Mouse (Mus musculus): Measurements from ENCODE around the gene Ankrd26. TPM values are rescaled to one million over a fixed set of nuclear protein-coding genes. Genes with fewer than 3 reads are reported as not detected.
"Not testable (repeated sequence)": the region's sequence is repeated elsewhere in the genome, so short reads cannot be mapped to it uniquely, and the experiment has no call there.

Gene Ankrd26
- polyA plus RNA-seq, 1 experiment from 2014 or later = 17.1 TPM

DNA sequence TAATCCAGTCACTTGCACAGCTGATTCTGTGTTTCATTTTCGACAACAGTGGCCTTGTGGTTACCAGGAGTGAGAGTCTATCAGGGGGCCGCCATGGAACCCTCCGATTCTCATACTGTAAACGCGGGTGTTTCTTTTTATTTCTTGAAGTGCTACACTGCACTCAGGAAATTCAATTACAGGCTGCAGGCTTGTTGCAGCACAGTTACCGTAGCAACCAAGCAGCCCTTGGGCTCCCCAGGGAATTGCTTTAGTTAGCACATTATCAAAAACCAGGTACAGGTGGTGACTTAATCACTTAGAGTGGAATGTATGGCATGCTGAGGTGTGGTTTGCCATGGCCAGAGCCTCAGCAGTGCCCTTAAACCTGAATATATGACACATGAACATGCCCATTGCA is 12.3 kb upstream of the Ankrd26 start:
- H3K27ac ChIP-seq = no peak overlapping the region
- H3K4me1 ChIP-seq = no peaks in the 10 kb centered on the region
- H3K36me3 ChIP-seq = no peaks in the 10 kb centered on the region
- no peaks in the 10 kb centered on the region for H3K27me3 ChIP-seq
- no peak overlapping the region for H3K4me3 ChIP-seq
- no peak overlapping the region for H3K4me2 ChIP-seq (replicated peaks)
- 61% methylated on average over 6 of the region's 6 CpGs for WGBS
- H3K9me3 ChIP-seq = no peaks in the 10 kb centered on the region
- ATAC-seq (ENCODE audit: insufficient number of reproducible peaks, insufficient read depth, low FRiP score, low TSS enrichment) = no peak
- H3K9ac ChIP-seq = no peak overlapping the region

DNA sequence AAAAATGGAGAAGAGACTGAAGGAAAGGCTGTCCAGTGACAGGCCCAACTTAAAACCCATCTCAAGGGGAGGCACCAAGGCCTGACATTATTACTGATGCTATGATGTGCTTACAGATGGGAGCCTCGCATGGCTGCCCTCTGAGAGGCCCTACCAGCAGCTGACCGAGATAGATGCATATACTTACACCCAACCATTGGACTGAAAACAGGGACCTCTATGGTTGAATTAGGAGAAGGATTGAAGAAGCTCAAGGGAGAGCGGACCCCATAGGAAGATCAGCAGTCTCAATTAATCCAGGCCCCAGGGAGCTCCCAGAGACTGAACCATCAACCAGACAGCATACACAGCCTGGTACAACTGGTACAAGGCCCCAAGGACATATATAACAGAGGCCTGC is 5.8 kb upstream of the Ankrd26 start:
- H3K9ac ChIP-seq = no peak overlapping the region
- H3K27me3 ChIP-seq = no peaks in the 10 kb centered on the region
- H3K27ac ChIP-seq = no peak overlapping the region
- H3K9me3 ChIP-seq = no peaks in the 10 kb centered on the region
- no peak for ATAC-seq (ENCODE audit: insufficient number of reproducible peaks, insufficient read depth, low FRiP score, low TSS enrichment)
- WGBS = 93% methylated on average over 3 of the region's 3 CpGs
- 0 out of 2 replicates have a peak, but pooled peaks cover 5% of the 10 kb centered on the region for H3K4me1 ChIP-seq
- no peak overlapping the region for H3K4me3 ChIP-seq
- no peak overlapping the region for H3K4me2 ChIP-seq (replicated peaks)
- no peaks in the 10 kb centered on the region for H3K36me3 ChIP-seq

DNA sequence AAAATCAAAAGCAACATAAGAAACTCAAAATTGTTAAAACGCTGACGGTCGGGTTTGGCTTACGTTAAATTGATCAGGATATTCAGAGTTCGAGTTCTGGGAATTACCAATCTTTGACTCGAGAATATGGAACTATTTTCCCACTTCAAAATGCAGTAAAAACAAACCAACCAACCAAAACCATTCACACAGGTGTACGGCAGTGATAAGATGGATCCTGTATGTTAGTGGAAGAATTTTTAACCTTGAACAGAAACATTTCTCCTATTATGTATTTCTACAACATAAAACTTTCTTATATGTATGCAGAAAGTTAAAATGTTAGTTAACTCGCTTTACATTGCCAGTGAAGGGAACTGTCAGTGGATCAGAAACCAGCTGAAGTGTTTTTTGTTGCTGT is 801 bp downstream of the Ankrd26 start:
- peak overlapping the region; percentile 74 for H3K4me2 ChIP-seq (replicated peaks)
- no peaks in the 10 kb centered on the region for H3K27me3 ChIP-seq
- H3K4me1 ChIP-seq = 0 out of 2 replicates have a peak, but pooled peaks cover 14% of the 10 kb centered on the region
- no peak for ATAC-seq (ENCODE audit: insufficient number of reproducible peaks, insufficient read depth, low FRiP score, low TSS enrichment)
- H3K9me3 ChIP-seq = no peaks in the 10 kb centered on the region
- H3K4me3 ChIP-seq = peak overlapping the region; percentile 59
- peak overlapping the region; percentile 77 for H3K9ac ChIP-seq
- 81% methylated on average over 8 of the region's 8 CpGs for WGBS
- H3K27ac ChIP-seq = no peak overlapping the region
- H3K36me3 ChIP-seq = peaks cover 27% of the 10 kb centered on the region

DNA sequence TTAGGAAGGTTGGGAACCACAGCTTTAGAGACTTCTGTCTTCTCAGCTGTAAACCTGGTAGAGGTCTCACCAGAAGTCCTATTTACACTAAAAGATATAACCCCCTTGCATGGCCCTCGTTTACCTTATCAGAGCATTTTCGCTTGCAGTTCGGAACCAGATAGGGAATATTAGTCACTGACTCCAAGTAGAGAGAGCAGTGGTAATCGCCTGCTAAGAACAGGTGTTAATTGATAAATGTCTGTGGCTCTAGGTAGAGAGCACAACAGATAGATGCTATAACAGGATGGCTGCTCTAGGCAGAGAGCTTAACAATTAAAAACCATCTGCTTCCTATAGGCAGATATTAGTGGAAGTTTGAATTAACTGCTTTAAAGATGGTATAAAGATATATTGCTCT is 23.4 kb downstream of the Ankrd26 start:
- H3K9me3 ChIP-seq = no peaks in the 10 kb centered on the region
- H3K4me3 ChIP-seq = no peak overlapping the region
- H3K9ac ChIP-seq = no peak overlapping the region
- H3K4me1 ChIP-seq = no peaks in the 10 kb centered on the region
- H3K27ac ChIP-seq = no peak overlapping the region
- no peaks in the 10 kb centered on the region for H3K27me3 ChIP-seq
- ATAC-seq (ENCODE audit: insufficient number of reproducible peaks, insufficient read depth, low FRiP score, low TSS enrichment) = no peak
- H3K4me2 ChIP-seq (replicated peaks) = no peak overlapping the region
- peaks cover 56% of the 10 kb centered on the region for H3K36me3 ChIP-seq
- 94% methylated on average over 4 of the region's 4 CpGs for WGBS

DNA sequence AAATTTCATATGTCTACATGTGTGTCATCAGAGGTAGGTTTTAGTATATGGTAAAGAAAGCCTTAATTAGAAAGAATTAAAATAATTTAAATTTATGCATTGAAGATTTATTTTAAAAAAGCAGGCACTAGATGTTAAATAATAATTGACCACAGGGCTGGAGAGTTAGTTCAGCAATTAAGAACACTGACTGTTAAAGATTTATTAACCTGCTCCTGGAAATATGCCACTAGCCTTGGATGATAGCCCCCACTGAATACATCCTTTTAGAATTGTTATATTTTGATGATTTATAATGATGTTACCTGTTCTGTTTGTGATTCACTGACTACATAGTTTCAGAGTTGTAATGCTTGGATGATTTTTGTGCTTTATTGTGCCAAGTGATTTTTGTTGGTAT is 24.8 kb downstream of the Ankrd26 start:
- H3K27me3 ChIP-seq; H3K4me2 ChIP-seq (replicated peaks); H3K9me3 ChIP-seq; H3K9ac ChIP-seq; ATAC-seq (ENCODE audit: insufficient number of reproducible peaks, insufficient read depth, low FRiP score, low TSS enrichment); H3K4me3 ChIP-seq; H3K27ac ChIP-seq; H3K4me1 ChIP-seq: not testable (repeated sequence)
- peaks cover 50% of the 10 kb centered on the region for H3K36me3 ChIP-seq

DNA sequence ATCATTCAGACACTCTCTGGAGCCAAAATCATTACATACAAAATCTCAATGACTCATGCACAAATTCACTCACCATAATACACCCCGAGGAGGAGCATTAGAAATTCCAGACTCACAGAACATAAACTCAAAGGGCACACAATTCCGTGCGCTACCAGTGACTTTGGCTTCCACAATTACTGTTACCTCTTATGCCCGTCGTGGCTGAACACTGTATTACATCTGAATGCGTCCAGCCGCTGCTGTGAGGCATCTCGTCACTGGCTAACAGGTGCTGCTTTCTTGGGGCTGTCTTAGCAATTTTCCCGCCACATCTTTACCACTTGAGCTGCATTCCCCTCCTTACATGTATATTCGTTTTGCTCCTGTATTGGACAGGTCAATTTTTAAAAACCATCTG is 26.7 kb downstream of the Ankrd26 start:
- no peak overlapping the region for H3K27ac ChIP-seq
- 88% methylated on average over 10 of the region's 10 CpGs for WGBS
- ATAC-seq (ENCODE audit: insufficient number of reproducible peaks, insufficient read depth, low FRiP score, low TSS enrichment) = no peak
- no peak overlapping the region for H3K4me2 ChIP-seq (replicated peaks)
- no peaks in the 10 kb centered on the region for H3K9me3 ChIP-seq
- H3K4me3 ChIP-seq = no peak overlapping the region
- no peaks in the 10 kb centered on the region for H3K27me3 ChIP-seq
- no peaks in the 10 kb centered on the region for H3K4me1 ChIP-seq
- no peak overlapping the region for H3K9ac ChIP-seq
- peaks cover 58% of the 10 kb centered on the region for H3K36me3 ChIP-seq

DNA sequence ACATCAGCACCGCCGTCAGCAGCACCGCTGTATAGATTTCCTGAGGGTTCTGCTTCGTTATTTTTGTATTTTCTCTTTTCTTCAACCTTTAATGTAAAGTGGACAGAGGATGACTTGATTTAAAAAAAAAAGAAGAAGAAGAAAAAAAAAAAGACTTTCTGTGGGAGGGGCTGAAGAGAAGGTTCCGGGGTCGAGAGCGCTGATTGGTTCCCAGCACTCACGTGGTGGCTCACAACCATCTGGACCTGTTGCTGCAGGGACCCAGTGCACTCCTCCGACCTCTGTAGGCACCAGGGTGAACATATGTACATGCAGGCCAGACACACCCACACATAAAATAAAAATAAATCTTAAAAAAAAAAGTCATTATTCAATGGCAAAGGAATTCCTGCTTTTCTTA is 28.6 kb downstream of the Ankrd26 start:
- Histone ChIP-seq H3K9ac (no peak overlapping the region), H3K9me3 (no peaks in the 10 kb centered on the region), H3K4me3 (no peak overlapping the region), H3K4me2 (replicated peaks) (no peak overlapping the region), H3K4me1 (no peaks in the 10 kb centered on the region), H3K27ac (no peak overlapping the region), H3K27me3 (no peaks in the 10 kb centered on the region), H3K36me3 (peaks cover 65% of the 10 kb centered on the region)
- WGBS = 88% methylated on average over 9 of the region's 9 CpGs
- ATAC-seq (ENCODE audit: insufficient number of reproducible peaks, insufficient read depth, low FRiP score, low TSS enrichment) = no peak

DNA sequence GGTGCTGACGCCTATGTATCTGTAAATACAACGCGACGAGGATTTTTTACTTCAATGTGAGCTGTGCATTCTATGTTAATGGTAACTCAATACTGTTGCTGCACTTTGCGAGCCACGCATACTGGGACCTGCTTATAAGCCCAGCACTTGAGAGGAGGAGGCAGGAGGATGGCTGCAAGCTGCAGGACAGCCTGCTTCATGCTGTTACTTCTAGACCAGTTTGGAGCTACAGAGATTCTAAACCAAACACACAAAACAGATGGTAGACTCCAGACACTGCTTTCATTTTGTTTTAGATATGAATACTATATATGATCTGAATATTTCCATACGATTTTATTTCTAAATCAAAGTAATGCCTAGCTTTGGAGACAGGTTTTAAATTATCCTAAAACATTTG is 41.4 kb downstream of the Ankrd26 start:
- Histone ChIP-seq H3K9me3 (no peaks in the 10 kb centered on the region), H3K9ac (no peak overlapping the region), H3K4me1 (no peaks in the 10 kb centered on the region), H3K36me3 (peaks cover 53% of the 10 kb centered on the region), H3K4me2 (replicated peaks) (no peak overlapping the region), H3K4me3 (no peak overlapping the region), H3K27me3 (no peaks in the 10 kb centered on the region), H3K27ac (no peak overlapping the region)
- WGBS = 76% methylated on average over 7 of the region's 7 CpGs
- no peak for ATAC-seq (ENCODE audit: insufficient number of reproducible peaks, insufficient read depth, low FRiP score, low TSS enrichment)

DNA sequence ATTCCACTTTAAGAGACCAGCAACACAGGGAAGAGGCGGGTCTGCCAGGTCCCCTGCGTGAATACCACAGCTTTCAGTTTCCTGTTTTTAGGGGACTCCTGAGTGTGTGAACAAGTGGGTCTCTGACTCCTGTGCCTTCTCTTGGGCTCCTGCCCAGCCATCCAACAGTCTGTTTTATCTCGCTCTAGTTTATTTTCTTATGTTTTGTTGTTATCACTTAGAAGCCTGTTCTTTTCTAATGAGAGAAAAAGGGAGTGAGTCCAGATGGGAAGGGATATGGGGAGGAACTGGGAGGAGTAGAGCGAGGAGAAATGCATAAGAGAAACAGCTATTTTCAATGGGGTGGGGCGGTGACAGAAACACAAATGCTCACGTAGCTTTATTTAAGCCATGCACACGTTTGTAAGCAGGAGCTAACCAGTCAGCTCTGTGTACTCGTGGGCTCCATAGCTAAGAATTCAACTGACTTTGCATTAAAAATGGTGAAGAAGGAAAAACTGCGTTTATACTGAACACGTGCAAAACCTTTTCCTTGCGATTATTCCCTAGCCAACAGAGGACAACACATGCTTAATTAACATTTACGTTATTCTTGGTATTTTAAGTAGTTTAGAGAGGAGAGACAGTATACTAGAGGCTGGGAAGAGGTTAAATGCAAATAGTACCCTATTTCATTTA is 48.6 kb downstream of the Ankrd26 start:
- no peak for ATAC-seq (ENCODE audit: insufficient number of reproducible peaks, insufficient read depth, low FRiP score, low TSS enrichment)
- 91% methylated on average over 12 of the region's 12 CpGs for WGBS

DNA sequence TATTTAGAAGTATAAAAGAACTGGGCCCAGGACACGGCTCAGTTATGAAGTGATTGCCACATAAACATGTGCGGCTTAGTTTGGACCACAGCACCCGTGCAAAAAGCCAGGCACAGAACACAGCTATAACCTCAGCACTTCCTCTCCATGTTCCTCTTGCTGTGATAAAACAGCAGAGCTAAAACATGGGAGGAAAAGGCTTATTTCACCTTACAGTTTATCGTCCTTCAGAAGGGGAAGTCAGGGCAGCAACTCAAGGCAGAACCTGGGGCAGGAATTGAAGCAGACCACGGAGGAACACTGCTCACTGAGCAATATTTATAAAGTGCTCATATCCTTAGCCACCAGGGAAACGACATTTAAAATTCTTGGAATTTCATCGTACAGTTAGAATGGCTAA is 63.0 kb downstream of the Ankrd26 start:
- Histone ChIP-seq H3K9ac (no peak overlapping the region), H3K27ac (no peak overlapping the region), H3K4me1 (no peaks in the 10 kb centered on the region), H3K9me3 (no peaks in the 10 kb centered on the region), H3K4me3 (no peak overlapping the region), H3K27me3 (no peaks in the 10 kb centered on the region), H3K36me3 (peaks cover 25% of the 10 kb centered on the region; the same call in 1 of the 2 replicates), H3K4me2 (replicated peaks) (no peak overlapping the region)
- WGBS = 92% methylated on average over 7 of the region's 7 CpGs
- ATAC-seq (ENCODE audit: insufficient number of reproducible peaks, insufficient read depth, low FRiP score, low TSS enrichment) = no peak

More for the DNA sequence above, 48.6 kb downstream of the Ankrd26 start:
- H3K9ac ChIP-seq = no peak overlapping the region
- no peaks in the 10 kb centered on the region for H3K27me3 ChIP-seq
- H3K4me1 ChIP-seq = no peaks in the 10 kb centered on the region
- no peak overlapping the region for H3K4me3 ChIP-seq
- no peaks in the 10 kb centered on the region for H3K9me3 ChIP-seq
- H3K36me3 ChIP-seq = peaks cover 63% of the 10 kb centered on the region
- H3K27ac ChIP-seq = no peak overlapping the region
- H3K4me2 ChIP-seq (replicated peaks) = no peak overlapping the region

DNA sequence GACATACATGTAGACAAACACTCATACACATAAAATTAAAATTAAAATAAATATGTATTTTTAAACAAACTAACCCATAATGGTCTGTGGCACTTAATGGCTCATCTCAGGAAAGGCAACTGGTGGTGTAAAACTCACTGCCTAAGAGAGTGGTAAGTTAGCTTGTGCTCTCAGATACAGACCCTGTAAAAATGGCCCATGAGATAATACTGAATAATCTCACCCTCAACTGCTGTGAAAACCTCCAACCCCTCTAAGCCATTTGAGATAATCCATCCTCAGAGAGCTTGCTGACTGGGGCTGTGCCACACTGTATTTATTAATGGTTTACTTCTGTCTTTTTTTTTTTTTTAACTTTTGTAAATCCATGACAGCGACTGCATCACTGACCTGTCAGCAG is 79.9 kb downstream of the Ankrd26 start:
- 0 out of 2 replicates have a peak, but pooled peaks cover under 1% of the 10 kb centered on the region for H3K36me3 ChIP-seq
- ATAC-seq (ENCODE audit: insufficient number of reproducible peaks, insufficient read depth, low FRiP score, low TSS enrichment) = no peak
- H3K4me2 ChIP-seq (replicated peaks) = no peak overlapping the region
- peaks cover 6% of the 10 kb centered on the region; the same call in 1 of the 2 replicates for H3K27me3 ChIP-seq
- H3K4me3 ChIP-seq = no peak overlapping the region
- H3K9me3 ChIP-seq = no peaks in the 10 kb centered on the region
- H3K27ac ChIP-seq = no peak overlapping the region
- peaks cover 10% of the 10 kb centered on the region for H3K4me1 ChIP-seq
- WGBS = 78% methylated on average over 1 of the region's 1 CpGs
- H3K9ac ChIP-seq = no peak overlapping the region

DNA sequence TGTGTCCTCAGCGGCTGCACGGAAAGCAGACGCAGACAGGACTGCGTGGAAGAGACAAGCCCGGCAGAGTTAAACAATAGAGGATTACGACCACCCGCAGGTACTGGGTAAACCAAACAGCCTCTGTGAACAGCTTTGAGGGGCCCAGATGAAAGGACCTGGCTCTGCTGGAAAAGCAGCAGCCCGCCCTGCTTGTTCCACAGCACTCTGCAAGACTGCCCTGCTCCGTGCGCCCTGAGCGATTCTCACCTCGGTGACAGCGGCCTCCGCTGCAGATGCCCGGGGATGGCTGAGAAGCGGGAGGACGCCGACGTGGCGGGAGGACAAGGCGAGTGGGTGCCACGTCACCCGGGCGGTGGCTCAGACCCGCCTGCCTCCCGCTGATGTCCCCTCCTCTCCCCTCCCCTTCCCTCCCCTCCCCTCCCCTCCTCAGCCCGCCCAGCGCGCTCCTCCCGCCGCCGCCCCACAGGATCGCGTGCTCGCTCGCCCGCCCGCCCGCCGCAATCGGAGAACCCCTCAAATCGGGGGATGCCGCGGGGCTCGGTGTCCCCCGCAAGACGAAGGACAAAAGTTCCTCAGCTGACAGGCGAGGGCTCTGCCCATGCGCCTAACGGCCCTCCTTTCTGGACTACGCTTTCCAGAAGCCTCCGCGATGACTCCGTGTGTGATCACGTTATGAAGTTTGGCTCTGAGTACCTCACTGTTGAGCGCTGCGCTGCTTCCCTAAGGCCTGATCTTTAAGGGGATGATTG is 82.9 kb downstream of the Ankrd26 start, which contains the start of gene Zfp9:
Zfp9 (minus strand) TSS at position 364 of the 752 bp plus-strand sequence.
- peak within 1 kb of the TSS; percentile 65 for H3K4me2 ChIP-seq (replicated peaks)
- H3K27me3 ChIP-seq = peaks cover 6% of the 10 kb centered on the region; the same call in 1 of the 2 replicates
- ATAC-seq (ENCODE audit: insufficient number of reproducible peaks, insufficient read depth, low FRiP score, low TSS enrichment) = peak; percentile 83

More for the DNA sequence above, 82.9 kb downstream of the Ankrd26 start, which contains the start of gene Zfp9:
- Histone ChIP-seq H3K4me3 (peak within 1 kb of the TSS; percentile 65), H3K4me1 (peaks cover 16% of the 10 kb centered on the region), H3K27ac (peak within 1 kb of the TSS; percentile 87), H3K9ac (peak within 1 kb of the TSS; percentile 81), H3K9me3 (no peaks in the 10 kb centered on the region), H3K36me3 (peaks cover 12% of the 10 kb centered on the region)
- under 1% methylated on average over 47 of the region's 57 CpGs for WGBS

Data from embryonic facial prominence, embryonic 12.5 days (tissue).